Mouse (Mus musculus) forelimb bud, embryonic 11.5 days (tissue): Measurements from ENCODE around the gene Agtr1a.

Experiments used
- DNase-seq: peaks from one replicate; pipeline ENCODE4 v3.0.0-alpha.2; 2012; ENCODE audit warnings: low read depth, low spot score

Agtr1a gene

GRCm38 (mm10) chr13:30336148-30336801 lies at the start of gene Agtr1a:
Gene Agtr1a, plus strand, starts transcription at chr13:30336441.
- DNase-seq = peak; percentile 53

GRCm38 (mm10) chr13:30310221-30310620 lies 26.0 kb upstream of the Agtr1a start:
- DNase-seq = no peak

- DNase-seq = no peak
Measured at GRCm38 (mm10) chr13:30324669-30325346, 11.4 kb upstream of the Agtr1a start.

- no peak for DNase-seq
Measured at GRCm38 (mm10) chr13:30331061-30331460, 5.2 kb upstream of the Agtr1a start.

- DNase-seq = no peak
Measured at GRCm38 (mm10) chr13:30331851-30332250, 4.4 kb upstream of the Agtr1a start.

GRCm38 (mm10) chr13:30332581-30332980 lies 3.7 kb upstream of the Agtr1a start:
- DNase-seq = no peak

GRCm38 (mm10) chr13:30334667-30335066 lies 1.6 kb upstream of the Agtr1a start:
- DNase-seq = no peak

- DNase-seq = no peak
Measured at GRCm38 (mm10) chr13:30336913-30337312, 672 bp downstream of the Agtr1a start.

GRCm38 (mm10) chr13:30337646-30338045 lies 1.4 kb downstream of the Agtr1a start:
- no peak for DNase-seq

GRCm38 (mm10) chr13:30338576-30338975 lies 2.3 kb downstream of the Agtr1a start:
- DNase-seq = no peak

- DNase-seq = no peak
Measured at GRCm38 (mm10) chr13:30339927-30340326, 3.7 kb downstream of the Agtr1a start.

GRCm38 (mm10) chr13:30341987-30342898 lies 6.0 kb downstream of the Agtr1a start:
- DNase-seq = no peak

GRCm38 (mm10) chr13:30345427-30345913 lies 9.2 kb downstream of the Agtr1a start:
- no peak for DNase-seq

- no peak for DNase-seq
Measured at GRCm38 (mm10) chr13:30346881-30347280, 10.6 kb downstream of the Agtr1a start.

- no peak for DNase-seq
Measured at GRCm38 (mm10) chr13:30348306-30348705, 12.1 kb downstream of the Agtr1a start.

GRCm38 (mm10) chr13:30351966-30352365 lies 15.7 kb downstream of the Agtr1a start:
- no peak for DNase-seq

GRCm38 (mm10) chr13:30354991-30355580 lies 18.8 kb downstream of the Agtr1a start:
- no peak for DNase-seq

GRCm38 (mm10) chr13:30355979-30356378 lies 19.7 kb downstream of the Agtr1a start:
- no peak for DNase-seq

GRCm38 (mm10) chr13:30358456-30359168 lies 22.4 kb downstream of the Agtr1a start:
- no peak for DNase-seq

- no peak for DNase-seq
Measured at GRCm38 (mm10) chr13:30359886-30360285, 23.6 kb downstream of the Agtr1a start.

GRCm38 (mm10) chr13:30361002-30361401 lies 24.8 kb downstream of the Agtr1a start:
- peak; percentile 20 for DNase-seq
